Mouse (Mus musculus) ES-Bruce4 (cell line): Measurements from ENCODE around the gene Ankrd28.

ENCODE experiments used
- CTCF ChIP-seq: IDR thresholded peaks from one replicate; pipeline ENCODE4 v1.8.1; 2011; ENCODE audit warnings: low read depth, low read length
- EP300 ChIP-seq: IDR thresholded peaks from 2 replicates; pipeline ENCODE4 v1.6.1; 2011; ENCODE audit warnings: low read depth, low read length; ENCODE audit not compliant: insufficient read depth
- POLR2A ChIP-seq: IDR thresholded peaks from one replicate; pipeline ENCODE4 v1.8.1; 2011; ENCODE audit warnings: low read length; ENCODE audit not compliant: insufficient read depth

- TF ChIP-seq CTCF (no peak), POLR2A (no peak), EP300 (no peak)
Observed at GRCm38 (mm10) chr14:31652106-31652505, 178.3 kb downstream of the Ankrd28 start.
